Mouse (Mus musculus): ENCODE measurements at regions not wholly inside any gene's neighbourhood (a gene's known extent, or its start where the extent isn't known, plus 50 kb on each side); places are given as distances from the start of the nearest gene placed in this dataset.

- DNase-seq (ENCODE audit: low spot score), result no peak
Observed at GRCm38 (mm10) chr4:95154377-95154776, 102.4 kb upstream of the Jun start.

GRCm38 (mm10) chr4:95155178-95155577 is 103.2 kb upstream of the Jun start:
- no peak for DNase-seq (ENCODE audit: low spot score)

DNA sequence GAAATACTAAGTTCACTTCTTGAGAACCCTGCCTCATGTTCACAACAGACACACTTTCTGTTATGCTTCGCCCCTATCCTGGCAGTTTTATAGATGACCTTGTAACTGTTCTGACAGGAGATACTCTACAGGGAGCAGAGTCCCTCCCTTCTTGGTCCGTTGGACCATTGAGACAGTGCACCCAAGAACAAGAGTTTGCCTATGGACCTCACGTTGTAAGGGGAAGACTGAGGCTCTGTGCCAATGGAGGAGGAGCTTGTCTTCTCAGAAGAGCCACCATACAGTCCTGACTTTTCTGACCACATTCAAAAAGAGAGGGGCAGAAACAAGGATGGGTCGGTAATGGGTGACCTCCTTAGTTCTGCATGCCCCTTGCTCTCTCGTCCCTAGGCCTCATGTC is 103.8 kb upstream of the Jun start:
- no peak for DNase-seq (ENCODE audit: low spot score)

DNA sequence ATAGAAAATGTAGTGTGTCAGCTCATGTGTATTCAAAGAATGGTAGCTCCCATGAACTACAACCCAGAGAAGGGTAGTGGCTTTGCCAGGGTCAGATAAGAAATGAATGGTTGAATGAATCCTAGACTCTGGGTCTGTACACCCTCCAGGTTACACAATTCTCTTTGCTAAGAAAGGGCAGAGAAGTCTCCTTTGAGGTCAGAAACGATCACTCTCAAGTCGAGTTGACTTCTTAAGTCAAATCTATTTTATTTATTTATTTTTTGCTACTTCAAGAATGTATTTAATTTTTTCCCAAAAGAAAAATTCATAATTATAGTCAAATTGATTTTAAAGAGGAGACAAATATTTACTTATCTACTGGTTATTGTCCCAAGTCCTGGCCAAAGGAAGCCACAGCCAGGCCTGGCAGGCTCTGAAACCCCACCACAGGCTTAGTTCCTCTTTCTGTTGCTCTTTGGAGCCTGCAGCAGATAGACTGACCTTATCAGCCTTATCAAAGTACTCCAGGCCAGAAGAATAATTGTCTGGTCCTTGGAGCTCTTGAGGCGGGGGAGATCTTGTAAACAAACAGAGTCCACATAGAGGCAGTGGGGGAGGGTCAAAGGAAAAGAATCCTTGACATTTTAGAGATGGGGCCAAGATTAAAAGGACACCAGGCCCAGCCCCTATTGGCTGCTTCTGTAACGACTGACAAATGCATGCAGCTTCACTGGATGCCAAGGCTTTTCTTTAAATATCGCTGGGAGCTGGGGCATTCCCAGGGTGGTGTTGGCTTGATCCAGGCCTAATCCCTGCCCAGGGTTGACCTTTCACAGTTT is 104.6 kb upstream of the Jun start:
- DNase-seq (ENCODE audit: low spot score), result peak; percentile 21

DNA sequence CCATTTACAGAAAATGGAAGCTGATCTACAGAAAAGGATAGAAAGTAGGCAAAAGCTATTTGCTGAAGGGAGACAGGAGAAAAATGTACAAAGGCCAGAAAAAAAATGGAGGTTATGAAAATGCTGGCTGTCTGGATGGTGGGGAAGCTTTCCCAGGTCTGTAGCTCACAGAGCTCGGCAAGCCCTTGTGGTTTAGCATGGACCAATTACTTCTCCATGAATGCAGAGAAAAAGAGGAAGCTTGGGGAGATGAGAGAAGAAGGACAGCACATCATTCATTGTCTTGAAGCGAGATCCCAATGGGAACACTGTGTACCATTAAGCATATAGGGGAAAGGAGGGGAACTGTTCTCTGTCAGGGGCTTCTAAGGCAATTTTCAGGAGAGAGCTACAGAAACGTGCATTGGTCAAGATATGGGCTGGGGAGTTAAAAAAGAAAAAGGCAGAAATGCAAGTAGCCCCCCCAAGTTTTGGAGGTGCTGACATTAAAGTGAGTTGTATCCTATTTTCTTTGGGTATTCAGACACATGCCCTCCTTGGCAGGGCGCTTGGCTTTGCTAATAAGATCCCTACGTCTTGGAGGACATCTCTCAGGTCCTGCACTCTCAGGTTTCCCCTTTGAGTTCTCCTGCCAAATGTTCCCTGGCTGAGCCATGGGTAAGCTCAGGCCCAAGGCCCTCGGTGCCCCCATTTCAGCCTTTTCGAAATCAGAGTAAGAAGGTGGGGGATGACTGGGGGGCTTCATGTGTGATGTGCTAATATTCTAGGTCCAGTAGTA is 105.8 kb upstream of the Jun start:
- no peak for DNase-seq (ENCODE audit: low spot score)

DNA sequence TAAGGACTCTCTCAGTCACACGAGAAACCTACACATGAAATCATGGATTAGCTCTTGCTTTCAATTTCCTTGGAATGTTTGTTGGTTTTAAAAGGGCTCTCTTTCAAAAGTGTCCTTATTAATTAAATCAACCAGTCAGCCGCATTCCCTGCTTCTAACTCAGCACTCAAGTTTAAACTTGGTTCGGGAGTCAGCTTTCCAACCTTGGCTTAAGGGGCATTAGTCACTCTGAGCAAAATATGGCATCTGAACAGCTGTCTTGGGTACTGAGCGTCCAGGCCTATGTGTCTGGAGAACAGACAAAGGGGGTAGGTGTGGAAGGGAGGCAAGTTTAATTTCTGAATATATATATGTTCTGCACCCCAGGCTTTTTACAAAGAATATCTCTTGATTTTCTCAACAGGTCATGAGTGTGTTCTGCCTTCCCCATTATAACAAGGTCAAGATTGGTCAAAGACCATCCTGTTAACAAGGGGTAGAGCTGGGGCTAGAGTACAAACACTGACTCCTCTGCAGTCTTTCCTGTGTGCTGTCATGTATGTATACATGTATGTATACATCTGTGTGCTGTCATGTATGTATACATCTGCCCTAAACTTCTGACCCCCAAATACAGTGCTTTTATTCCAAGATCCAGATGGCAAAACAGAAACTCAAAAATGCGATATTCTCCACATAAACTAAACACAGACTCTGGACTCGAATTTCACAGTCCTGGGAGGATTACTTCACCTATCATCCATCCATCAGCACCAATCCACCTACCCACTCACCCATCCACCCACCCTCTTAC is 106.8 kb upstream of the Jun start:
- DNase-seq (ENCODE audit: low spot score), result no peak

DNA sequence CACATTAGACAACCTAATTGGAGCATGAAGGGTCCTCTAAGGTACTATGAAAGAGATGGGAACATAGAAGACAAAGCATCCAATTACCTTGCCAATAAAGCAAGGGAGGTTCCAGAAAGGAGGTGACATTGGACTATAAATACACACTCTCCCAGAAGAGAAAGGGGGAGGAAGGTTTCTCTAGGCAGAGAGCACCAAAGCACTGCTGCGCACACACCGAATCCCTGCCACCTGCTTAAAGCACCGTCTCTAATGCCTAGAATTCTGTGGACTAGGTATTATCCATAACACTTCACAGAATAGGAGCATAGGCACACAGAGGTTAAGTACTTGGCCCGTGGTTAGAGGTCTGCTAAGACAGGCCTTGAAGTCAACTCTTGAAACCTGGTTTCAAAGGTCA is 107.8 kb upstream of the Jun start:
- DNase-seq (ENCODE audit: low spot score), result no peak

DNA sequence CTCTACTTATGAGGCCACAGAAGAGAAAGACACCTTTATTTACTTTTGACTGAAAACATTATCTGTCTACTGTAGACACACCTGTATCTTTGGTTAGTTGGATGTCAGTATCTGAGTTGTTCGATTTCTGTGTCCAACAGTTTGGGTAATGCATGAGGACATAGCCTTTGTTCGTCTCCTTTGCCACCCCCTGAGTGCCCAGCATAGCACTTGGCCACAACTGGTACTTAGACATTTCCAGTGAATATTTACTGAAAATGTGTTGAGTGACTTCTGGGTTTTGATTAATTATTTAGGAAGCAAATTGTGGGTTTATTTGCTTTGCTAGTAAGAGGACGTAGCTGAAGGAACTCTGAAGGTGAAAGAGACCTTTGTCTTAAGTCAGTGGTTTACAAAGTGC is 108.4 kb upstream of the Jun start:
- DNase-seq (ENCODE audit: low spot score), result no peak

DNA sequence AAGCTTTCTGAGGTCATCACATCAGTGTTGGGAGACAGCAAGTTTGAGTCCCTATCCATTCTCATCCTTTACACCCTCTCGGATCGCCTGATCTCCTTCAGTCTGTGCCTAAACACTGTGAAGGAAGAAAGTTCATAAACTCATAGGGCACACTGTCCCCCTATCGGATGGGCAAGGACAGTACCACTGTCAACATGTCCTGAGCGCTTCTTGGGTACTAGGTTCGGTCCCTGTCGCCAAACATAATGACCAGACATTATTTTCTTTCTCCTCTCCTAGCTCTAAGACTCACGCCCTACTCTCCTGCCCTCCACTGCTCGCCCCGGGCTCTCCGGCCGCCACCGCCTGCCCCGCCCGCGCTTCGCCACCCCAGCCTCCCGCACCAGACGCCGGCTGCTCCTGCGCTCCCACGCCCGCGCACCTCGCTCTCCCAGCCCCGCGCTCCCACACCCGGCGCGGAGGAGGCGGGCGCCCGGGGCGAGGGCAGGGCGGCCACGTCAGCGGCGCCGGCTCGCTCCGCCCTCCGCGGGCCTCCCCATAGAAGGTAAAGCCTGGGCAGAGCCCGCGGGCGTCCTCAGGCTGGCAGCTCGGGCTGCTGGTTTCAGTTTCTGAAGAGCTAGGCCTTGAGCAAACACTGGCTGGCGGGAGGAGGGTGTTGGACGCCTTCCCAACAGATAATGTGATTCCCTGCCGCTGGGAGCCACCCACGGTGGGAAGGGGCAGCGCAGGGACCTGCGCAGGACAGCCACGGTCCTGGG is 109.1 kb upstream of the Jun start:
- DNase-seq (ENCODE audit: low spot score), result peak; percentile 87

- DNase-seq (ENCODE audit: low spot score), result no peak
Observed at GRCm38 (mm10) chr4:95161670-95162020, 109.6 kb upstream of the Jun start.

GRCm38 (mm10) chr4:95162386-95163090 is 110.5 kb upstream of the Jun start:
- peak; percentile 25 for DNase-seq (ENCODE audit: low spot score)

GRCm38 (mm10) chr4:95163403-95163802 is 111.4 kb upstream of the Jun start:
- no peak for DNase-seq (ENCODE audit: low spot score)

DNA sequence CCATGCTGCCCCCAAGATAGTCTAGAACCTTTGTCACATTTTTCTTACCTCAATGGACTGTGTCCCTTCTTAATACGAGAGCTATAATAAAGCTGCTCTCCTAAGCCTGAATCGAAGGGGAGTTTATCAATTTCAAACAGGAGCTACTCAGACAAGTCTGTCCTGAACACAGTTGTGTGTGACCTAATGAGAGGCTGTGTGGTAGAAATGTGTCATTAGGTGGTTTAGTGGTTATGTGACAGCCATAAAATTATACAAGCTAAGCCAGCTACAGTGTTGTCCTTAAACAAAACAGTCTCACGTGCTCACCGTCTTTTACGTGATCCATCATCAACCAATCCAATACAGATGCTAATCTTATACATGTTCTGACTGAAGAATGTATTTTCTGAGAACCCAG is 114.5 kb upstream of the Jun start:
- DNase-seq (ENCODE audit: low spot score), result no peak

DNA sequence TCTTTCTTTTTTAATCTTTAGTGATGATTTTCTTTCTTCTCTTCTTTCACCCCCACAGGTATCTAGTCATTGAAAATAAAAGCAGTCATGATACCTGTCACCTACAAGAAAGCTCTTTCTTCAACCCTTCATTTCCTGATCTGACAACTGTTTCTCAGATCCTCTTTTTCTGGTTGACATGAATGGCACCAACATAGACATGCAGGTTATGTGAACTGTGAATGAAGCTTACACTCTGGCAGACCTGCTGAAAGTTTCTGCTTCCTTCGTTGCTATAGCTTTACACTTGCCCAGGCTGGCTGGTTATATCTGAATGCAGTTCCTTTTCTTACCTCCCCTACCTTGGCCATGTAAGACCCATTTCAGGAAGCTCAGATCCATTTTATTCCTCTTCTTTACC is 115.2 kb upstream of the Jun start:
- DNase-seq (ENCODE audit: low spot score), result no peak

DNA sequence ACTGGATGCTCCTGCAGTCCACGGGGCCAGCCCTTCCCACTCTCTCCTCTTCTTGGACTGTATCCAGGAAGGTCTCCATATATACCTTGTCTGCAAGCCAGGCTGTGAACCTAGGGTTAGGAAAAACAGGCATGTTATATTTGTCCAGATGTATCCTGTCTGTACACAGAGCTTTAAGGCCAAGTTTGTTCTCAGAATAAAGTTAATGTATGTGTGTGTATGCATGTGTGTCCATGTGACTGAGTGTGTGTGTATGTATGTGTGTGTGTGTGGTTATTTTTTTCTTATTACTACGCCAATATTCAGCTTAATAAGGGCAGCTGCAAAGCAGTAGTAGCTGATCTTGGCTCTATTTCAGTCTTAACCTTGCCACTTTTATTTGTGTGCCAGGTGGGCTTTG is 117.7 kb upstream of the Jun start:
- no peak for DNase-seq (ENCODE audit: low spot score)

DNA sequence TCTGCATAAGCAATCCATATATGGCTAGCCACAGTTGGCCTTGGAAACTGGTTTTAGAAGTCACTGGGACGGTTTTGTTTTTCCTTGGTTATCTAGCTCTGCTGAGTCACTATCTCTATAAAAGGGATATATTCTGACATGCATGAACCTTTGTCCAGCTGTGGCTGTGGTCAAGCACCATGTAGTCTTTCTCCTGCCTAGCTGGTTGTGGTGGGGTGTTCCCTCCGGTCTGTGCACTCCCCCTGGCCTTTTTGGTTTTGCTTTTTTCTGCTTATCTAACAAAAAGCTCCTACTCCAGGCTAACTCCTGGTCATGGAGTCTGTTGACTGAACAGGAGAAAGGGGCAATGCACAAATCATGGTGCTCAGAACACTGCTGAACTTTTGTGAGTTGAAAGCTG is 125.7 kb upstream of the Jun start:
- no peak for DNase-seq (ENCODE audit: low spot score)

GRCm38 (mm10) chr4:95178467-95178866 is 126.4 kb upstream of the Jun start:
- DNase-seq (ENCODE audit: low spot score), result no peak

- no peak for DNase-seq (ENCODE audit: low spot score)
Observed at GRCm38 (mm10) chr4:95178900-95179299, 126.9 kb upstream of the Jun start.

DNA sequence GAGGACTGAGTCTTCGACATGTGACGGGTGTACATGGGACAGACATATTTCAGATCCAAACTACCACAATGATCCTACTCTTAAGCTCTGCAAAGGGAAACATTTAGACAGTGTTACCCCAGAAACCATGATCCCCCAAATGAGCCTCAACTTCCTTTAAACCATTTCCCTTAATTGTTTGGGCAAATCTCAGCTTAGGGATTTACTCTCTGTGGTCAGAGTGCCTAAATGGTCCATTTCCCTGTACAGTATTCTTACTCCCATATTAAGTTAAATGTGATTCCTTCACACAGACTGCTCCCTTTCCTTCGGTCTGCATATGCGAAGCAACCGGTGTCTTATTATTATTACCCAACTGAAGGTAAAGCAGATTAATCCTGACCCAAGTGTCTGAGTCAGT is 128.4 kb upstream of the Jun start:
- no peak for DNase-seq (ENCODE audit: low spot score)

- no peak for DNase-seq (ENCODE audit: low spot score)
Observed at GRCm38 (mm10) chr4:95180999-95181398, 129.0 kb upstream of the Jun start.

- no peak for DNase-seq (ENCODE audit: low spot score)
Observed at GRCm38 (mm10) chr4:95184180-95184579, 132.2 kb upstream of the Jun start.

Measured in spleen, adult 12 weeks (tissue).